Mouse (Mus musculus): ENCODE results near the gene Tff3.
A peak's percentile ranks its signal among the peaks of the same experiment; 100 is the strongest.

GRCm38 (mm10) chr17:31079078-31079840 lies 50.2 kb downstream of the Tff3 start:
- no peak for TF ChIP-seq CTCF (IDR thresholded peaks at IDR 0.05)
- peak; percentile 83 for TF ChIP-seq EP300 (IDR thresholded peaks at IDR 0.05)
